Mouse (Mus musculus): ENCODE measurements at regions not wholly inside any gene's neighbourhood (a gene's known extent, or its start where the extent isn't known, plus 50 kb on each side); places are given as distances from the start of the nearest gene placed in this dataset.

DNA sequence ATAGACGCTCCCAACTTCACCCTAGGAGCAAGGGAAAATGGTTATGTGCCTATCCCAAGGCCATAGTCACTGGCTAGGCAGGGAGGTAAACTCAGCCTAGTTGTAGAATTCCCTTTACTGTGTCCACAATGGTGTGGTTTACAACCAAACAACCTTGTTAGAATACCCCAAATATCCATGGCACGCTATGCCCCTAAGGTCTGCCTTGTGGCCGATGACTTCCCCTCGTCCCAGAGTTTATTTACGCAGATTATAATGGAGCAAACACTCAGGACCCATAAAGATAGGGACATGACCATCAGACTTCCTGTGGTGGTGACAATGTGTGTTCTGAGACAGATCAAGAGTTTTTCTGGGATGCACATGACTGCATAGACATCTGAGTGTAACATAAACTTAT is 231.5 kb upstream of the Vstm2b start:
- DNase-seq (ENCODE audit: low spot score in 2 of 2) = no peak

GRCm38 (mm10) chr7:40670401-40670800 is 227.7 kb upstream of the Vstm2b start:
- DNase-seq (ENCODE audit: low spot score in 2 of 2) = no peak

DNA sequence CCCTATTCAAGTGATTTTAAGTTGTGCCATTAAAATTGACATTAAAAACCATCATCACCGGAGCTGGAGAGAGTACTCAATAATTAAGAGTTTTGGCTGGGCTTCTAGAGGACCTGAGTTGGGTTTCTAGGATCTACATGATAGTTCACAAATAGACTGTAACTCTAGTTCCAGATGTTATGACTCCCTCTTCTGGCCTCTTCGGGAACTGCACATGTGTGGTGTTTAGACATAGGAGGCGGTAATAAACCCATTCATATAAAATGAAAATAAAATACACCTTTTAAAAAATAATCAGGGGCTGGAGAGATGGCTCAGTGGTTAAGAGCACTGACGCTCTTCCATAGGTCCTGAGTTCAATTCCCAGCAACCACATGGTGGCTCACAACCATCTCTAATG is 227.1 kb upstream of the Vstm2b start:
- DNase-seq (ENCODE audit: low spot score in 2 of 2) = no peak

GRCm38 (mm10) chr7:40672348-40672747 is 225.8 kb upstream of the Vstm2b start:
- DNase-seq (ENCODE audit: low spot score in 2 of 2) = no peak

- DNase-seq (ENCODE audit: low spot score in 2 of 2) = no peak
Observed at GRCm38 (mm10) chr7:40674397-40674796, 223.7 kb upstream of the Vstm2b start.

DNA sequence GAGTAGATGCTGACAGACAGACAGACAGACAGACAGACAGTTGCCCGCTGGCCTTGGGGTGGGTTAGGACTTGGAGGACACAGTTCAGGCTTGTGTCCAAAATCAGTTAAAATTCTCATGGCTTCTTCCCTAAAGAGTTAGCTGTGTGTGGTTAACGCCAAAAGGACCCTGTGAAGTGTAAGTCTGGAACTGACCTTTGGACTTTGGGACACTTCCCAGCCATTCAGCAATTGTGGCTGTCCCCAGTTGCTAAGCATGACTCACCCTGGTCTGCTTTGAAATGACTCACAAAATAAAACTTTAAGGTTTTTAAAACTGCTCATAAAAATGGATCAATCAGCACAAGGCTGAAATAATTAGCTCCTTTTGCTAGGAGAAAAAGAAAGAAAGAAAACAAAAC is 220.5 kb upstream of the Vstm2b start:
- peak in 1 of 2 experiments; percentile 3 for DNase-seq (ENCODE audit: low spot score in 2 of 2)

GRCm38 (mm10) chr7:40680567-40680966 is 217.6 kb upstream of the Vstm2b start:
- no peak for DNase-seq (ENCODE audit: low spot score in 2 of 2)

GRCm38 (mm10) chr7:40680993-40681392 is 217.1 kb upstream of the Vstm2b start:
- no peak for DNase-seq (ENCODE audit: low spot score in 2 of 2)

DNA sequence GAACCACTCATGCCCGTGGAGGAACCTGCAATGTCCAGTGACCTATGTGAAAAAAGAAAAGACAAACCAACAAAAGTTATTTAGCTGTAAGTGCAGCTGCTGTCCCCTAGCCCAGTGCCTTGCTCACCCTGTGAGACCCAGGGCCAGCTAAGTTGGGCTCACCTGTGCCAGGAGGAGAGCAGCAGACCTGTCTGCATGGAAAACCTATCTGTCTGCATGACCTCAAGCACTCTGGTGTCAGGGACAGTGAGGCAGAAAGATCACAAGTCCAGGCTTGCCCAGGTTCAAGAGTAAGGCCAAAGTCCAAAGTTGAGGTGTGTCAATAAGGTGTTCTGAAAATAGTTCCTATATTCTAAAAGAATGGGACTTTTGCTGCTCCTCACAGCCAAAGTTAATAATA is 215.0 kb upstream of the Vstm2b start:
- DNase-seq (ENCODE audit: low spot score in 2 of 2) = no peak

GRCm38 (mm10) chr7:40683641-40684040 is 214.5 kb upstream of the Vstm2b start:
- no peak for DNase-seq (ENCODE audit: low spot score in 2 of 2)

DNA sequence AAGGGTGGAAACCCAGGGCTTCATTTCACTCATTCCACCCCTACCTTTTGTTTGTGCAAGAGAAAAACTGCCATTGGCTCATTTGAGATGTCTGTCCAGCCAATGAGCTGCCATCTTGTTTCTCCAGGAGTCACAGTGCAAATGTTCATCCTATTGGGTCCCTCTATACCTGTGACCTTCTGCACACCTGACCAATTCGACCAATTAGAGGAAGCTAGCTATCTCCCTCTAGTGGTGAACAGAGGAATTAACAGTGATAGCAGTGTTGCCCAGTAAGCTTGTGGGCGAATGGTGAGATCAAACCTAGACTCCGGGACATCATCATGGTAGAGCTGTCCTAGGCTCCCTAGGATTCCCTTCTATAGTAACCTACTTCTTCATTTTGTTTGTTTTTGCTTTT is 211.1 kb upstream of the Vstm2b start:
- no peak for DNase-seq (ENCODE audit: low spot score in 2 of 2)

GRCm38 (mm10) chr7:40688546-40688945 is 209.6 kb upstream of the Vstm2b start:
- no peak for DNase-seq (ENCODE audit: low spot score in 2 of 2)

GRCm38 (mm10) chr7:40693755-40694154 is 204.4 kb upstream of the Vstm2b start:
- no peak for DNase-seq (ENCODE audit: low spot score in 2 of 2)

DNA sequence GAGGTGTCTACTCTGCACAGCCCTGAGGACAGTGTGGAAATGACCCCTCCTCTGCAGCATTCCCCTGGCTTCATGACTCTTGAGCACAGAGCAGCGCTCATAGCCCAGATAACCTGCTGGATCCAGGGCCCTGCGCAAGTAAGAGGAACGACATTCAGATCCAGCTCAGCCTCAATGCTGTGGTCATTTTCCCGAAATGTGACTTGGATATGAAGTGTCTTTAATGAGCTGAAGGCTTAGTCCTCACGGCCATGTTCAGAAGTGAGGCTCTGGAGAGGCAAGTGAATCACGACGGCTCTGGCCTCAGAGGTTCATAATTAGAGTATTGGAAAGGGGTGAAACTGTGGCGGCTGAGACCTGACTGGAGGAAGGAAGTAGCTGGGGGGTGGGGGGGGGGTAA is 200.6 kb upstream of the Vstm2b start:
- DNase-seq (ENCODE audit: low spot score in 2 of 2) = no peak

- DNase-seq (ENCODE audit: low spot score in 2 of 2) = no peak
Observed at GRCm38 (mm10) chr7:40698309-40698708, 199.8 kb upstream of the Vstm2b start.

DNA sequence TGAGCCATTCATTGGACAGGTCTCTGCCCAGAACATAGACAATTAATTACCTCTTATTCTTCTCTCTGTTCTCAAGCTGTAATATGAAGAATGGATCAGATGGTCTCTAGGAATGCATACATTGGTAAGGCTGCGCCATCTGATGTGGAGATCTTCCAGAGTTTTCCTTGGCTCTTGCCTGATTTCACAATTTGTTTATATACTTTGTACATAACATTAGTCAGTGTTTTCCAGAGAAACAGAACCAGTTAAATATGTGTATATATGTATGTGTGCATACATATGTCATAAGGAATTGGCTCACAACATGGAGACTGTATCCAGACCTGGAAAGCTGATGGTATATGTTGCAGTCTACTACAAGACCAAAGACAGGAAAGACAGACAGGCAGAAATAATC is 198.5 kb upstream of the Vstm2b start:
- no peak for DNase-seq (ENCODE audit: low spot score in 2 of 2)

GRCm38 (mm10) chr7:40700656-40701055 is 197.5 kb upstream of the Vstm2b start:
- DNase-seq (ENCODE audit: low spot score in 2 of 2) = no peak

DNA sequence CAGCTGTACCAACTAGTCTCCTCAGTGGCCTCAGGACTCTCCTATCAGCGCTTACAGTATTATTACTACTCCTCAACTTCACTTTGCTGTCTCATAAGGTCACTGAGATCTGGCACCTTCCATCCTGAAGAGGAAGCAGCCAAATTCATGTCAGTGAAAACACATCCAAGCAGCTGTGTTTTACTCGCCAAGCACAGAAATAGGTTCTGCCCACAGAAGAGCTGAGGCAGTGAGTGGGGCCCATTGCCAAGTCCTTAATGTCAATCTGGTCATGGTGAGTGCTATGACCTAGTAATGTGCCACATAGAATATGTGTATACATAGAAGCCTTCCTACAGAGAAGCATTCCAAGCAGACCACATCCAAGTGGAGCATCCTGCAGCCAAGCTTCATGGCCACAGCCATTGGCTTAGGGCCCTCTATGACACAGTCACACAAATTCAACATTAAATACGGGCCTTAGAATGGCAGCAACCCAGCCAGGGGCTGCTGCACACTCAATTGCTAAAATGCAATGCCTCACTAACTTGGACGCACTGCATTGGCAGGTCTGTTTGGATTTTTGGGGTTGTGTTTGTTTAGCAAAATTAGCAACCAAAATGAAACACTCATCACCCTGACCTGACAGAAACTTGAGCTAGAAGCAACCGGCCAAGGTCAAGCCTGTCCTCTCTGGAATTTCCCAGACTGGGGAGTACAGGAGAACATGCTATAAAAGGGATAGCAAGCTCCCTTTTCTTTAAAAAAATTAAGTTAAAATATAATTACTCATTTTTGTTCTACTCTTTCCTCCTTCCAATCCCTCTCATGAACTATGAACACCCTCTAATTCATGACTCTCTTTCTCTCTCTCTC is 195.7 kb upstream of the Vstm2b start:
- peak; percentile 42 to 46 for DNase-seq (ENCODE audit: low spot score in 2 of 2)

DNA sequence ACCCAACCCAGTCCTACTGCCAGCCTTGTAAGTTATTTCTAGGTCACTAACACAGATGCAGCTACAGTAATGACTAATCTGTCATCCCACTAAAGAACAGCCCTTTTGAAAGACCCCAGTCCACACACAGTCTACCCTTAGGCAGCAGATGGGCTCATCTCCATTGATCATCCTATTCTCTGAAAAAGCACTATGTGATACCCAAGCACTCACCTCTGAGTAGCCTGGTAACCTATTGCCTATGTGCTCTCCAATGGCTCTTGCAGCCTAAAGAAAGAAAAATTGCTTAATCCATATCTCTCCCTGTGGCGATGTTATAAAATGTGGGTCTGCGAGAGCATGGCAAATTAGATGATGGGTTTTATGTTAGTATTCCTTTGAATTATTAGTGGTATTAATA is 189.9 kb upstream of the Vstm2b start:
- no peak for DNase-seq (ENCODE audit: low spot score in 2 of 2)

DNA sequence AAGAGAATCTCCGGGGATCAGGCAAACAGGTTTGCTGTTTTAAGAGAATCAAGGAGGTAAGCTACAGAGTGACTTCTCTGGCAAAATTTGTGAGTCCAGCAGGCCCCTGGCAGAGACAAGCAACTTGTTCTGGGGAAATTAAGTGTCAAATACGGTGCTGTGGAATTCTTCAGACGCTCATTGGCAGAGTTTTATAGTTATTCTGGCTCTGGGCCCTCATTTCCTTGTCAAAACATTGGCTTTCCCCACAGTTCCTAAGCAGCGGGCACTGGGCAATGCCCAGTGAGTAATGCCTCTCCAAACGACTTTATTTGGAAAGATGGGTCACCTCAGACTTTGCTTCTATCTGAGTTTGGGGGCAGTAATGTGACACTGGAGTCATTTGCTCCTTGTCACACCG is 180.1 kb upstream of the Vstm2b start:
- DNase-seq (ENCODE audit: low spot score in 2 of 2) = no peak

GRCm38 (mm10) chr7:40736971-40737468 is 161.1 kb upstream of the Vstm2b start:
- no peak for DNase-seq (ENCODE audit: low spot score in 2 of 2)

DNA sequence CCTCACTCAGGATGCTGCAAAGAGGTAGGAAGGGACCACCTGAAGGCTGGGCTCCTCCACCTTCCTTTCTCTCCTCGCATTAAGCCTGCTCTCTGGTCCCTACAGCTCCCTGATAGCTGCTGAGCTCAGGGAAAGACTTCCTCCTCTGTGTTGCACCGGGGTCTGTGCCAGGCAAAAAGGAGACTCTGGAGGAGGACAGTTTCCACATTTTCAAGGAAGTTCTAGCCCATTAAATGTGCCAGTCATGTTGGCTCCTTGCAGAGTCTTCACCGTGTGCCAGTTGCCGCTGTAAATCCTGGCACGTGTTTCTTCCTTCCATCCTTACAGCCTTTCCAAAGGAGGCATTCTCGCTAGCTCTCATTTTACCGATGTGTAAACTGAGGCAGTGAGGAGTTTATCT is 160.6 kb upstream of the Vstm2b start:
- DNase-seq (ENCODE audit: low spot score in 2 of 2) = no peak

GRCm38 (mm10) chr7:40738174-40738573 is 160.0 kb upstream of the Vstm2b start:
- DNase-seq (ENCODE audit: low spot score in 2 of 2) = no peak
